Mouse (Mus musculus): ENCODE measurements around the gene Il2rb. TPM values are rescaled to one million over a fixed set of nuclear protein-coding genes. Genes with fewer than 3 reads are reported as not detected.

Il2rb gene
- total RNA-seq, 2 experiments from 2014 or later, result 0.05 TPM; not detected in 1

DNA sequence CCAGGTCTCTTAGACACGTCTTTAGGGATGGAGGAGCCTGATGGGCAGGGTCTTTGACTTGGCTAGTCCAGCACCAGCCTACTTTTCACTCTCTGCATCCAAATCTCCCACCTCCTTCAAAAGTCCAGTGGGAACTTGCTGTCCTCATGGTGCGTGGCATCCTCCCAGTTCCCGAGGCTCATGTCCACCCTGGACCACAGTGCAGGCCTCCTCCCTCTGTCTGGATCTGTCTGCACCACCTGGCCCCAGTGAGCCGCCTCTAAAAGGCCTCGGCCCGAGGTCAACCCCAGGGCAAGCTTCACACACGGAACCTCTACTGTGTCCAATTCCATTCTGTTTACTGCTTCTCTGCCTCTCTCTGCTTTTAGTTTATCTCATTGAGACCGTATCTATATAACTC, 26.3 kb upstream of the Il2rb start:
- DNase-seq (ENCODE audit: extremely low spot score in 1 of 2, low spot score in 1 of 2), result no peak

DNA sequence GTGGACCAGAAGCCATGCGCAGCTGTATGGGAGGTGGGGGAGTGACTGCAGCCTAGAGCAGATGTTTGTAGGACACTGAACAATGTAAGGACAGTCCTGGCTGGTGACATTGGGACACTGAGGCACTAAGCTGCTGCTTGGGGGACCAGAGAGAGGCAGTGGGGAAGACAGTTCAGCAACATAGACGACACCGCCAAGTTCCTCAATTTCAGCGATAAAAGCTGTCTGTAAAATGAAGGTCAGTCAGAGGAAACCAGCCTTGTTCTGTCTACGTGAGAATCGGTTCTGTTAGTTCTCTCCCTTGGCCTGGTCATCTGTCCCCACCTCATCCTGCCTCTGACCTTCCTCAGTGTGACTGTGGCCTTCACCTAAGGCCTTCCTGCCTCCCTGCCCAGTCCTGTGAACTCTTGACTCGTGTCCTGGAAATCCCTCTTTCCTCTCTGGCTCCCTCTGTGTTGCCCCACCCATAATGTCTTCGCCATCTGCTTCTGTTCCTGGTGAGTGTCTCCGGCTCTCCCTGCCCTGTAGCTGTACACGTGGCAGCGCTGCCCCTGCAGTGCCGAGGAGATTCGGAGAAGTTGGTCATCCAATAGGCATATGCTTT, 25.1 kb upstream of the Il2rb start:
- no peak for DNase-seq (ENCODE audit: extremely low spot score in 1 of 2, low spot score in 1 of 2)

DNA sequence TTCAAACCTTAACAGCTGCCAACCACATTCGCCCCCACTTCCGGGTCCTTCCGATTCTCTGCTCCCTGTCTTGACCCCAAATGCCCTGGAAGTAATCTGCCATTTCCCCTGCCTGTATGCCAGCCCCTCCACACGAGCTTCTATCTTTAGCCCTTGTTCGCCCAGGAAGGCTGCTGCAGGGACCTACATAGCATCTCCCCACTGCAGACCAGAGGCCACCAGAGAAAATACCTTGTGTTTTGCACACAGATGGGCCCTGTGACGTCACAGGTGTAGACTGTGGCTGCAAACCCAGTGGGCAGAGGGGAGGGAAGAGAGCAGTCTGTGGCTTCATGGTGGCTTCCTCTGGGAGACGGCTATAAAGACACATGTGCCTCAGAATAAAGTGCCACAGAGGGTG, 23.1 kb upstream of the Il2rb start:
- no peak for DNase-seq (ENCODE audit: extremely low spot score in 1 of 2, low spot score in 1 of 2)

DNA sequence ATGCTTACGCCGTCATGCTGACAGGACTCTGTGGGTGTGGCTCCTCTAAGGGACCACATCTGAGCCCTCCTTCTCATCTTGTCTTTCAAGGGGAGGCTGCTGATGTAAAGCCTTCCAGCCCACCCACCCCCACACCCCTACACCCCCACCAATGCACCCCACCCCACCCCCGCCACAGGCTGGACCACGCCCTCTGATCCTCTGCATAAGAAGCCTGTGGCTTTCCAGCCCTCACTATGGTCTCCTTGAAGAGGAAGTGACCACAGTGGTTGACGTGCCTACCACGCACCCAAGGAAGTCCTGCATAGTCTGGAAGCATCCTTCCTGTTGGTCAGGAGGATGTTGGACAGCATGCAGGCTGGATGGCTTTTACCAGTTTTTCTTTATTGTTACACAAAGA, 20.7 kb upstream of the Il2rb start:
- no peak for DNase-seq (ENCODE audit: extremely low spot score in 1 of 2, low spot score in 1 of 2)

DNA sequence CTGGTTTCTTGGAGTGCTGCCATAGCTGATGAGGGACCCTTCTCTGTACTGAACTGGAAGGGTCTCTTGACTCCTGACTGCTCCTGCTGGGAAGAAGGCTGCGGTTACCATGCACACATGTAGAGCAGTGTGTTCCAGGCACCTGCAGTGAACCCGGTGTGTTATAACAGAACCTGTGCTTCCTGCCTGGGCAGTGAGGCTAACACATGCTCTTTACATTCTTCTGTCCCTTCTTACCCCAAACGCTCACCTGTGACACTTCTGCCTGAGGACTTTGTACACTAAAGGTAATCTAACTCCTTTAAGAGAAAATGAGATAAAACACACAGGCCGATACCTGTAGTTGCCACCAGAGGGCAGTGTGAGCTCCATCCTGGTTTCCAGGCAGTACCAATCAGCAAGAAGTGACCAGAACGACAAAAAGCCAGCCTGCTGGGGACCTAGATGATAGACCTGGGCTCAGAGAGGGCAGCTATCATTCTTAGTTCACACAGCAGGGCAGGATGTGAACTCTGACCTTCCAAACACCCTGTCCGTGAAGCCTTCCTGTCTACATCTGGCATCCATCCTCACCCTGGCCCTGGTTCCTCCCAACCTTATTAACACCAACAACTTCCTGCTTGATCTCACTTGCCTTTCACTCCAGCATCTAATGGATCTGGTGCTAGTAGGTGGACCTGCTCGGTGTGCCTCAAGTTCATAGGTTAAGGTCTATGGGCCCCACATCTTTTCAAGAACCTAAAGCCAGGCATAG, 19.5 kb upstream of the Il2rb start:
- peak; percentile 76 to 85 for DNase-seq (ENCODE audit: extremely low spot score in 1 of 2, low spot score in 1 of 2)

DNA sequence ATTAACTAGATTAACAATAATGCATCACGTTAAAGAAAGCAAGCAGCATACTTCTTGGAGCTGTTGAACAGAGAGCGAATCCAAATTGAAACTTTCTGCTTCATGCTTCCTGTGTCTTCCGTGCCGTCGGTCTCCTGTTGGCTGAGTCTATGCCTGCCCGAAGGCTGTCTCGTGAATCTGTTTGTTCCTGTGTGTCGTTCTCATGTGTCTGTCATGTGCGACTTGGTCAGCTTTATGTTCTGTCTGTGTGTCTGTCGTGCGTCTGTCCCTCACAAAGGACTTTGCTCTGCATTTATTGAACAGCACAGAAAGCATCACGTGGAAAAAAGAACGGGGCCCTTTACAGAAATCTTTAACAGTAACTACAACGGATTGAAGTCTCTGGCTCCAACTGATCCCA, 17.9 kb upstream of the Il2rb start:
- DNase-seq (ENCODE audit: extremely low spot score in 1 of 2, low spot score in 1 of 2), result no peak

DNA sequence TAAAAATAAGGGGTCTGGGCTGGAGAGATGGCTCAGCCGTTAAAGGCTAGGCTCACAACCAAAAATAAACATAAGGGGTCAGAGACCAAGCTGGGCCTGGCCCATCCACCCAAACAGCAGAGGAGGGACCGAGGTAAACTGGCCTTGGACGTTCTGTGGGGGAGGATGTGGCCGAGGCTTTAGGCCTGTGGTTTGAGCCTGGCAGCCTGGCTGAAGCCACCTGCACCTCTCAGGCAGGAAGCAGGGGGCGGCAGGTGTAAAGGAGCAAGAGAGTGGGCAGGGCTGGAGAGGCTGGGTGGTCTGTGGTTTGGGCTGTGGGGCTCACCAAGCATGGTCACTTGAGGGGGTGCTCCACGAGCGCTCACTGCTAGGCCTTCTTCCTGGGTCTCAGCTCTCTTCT, 16.9 kb upstream of the Il2rb start:
- no peak for DNase-seq (ENCODE audit: extremely low spot score in 1 of 2, low spot score in 1 of 2)

DNA sequence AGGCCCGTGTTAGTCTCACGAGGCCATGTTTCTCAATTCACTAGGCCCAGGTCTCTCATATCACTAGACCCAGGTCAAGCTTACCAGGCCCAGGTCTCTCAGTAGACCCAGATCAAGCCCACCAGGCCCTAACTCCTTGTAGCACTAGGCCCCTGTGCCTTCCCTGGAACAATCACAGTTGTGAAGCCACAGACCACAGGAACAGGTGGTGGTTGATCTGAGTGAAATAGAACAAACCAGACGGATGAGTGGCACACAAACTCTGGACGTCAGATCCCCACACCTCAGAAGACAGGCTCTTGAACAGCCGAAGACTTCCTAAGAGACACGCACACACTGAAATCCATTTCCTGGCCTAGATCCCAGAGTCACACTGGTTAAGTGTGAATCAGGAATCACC, 15.7 kb upstream of the Il2rb start:
- no peak for DNase-seq (ENCODE audit: extremely low spot score in 1 of 2, low spot score in 1 of 2)

DNA sequence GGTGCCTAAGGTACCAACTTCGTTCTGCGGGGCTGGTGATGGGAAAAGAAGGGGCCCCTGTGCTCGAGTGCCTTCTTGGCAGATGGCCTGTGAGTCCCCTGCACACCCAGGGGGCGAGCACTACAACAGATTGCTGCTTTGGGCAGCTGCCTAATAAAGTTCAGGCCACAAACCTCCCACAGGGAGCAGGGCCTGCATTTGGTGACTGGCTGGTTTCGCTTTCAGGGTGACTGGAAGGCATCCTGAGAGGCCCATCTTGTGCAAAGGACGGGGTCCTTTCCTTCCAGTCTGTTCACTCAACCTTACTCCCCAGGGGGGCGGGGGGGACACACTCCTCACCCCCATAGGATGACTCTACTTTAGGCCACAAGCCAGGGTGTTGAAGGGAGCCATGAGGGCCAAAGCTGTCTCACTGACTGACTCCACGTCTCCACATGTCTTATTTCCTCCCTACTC, 15.1 kb upstream of the Il2rb start:
- DNase-seq (ENCODE audit: extremely low spot score in 1 of 2, low spot score in 1 of 2), result no peak

DNA sequence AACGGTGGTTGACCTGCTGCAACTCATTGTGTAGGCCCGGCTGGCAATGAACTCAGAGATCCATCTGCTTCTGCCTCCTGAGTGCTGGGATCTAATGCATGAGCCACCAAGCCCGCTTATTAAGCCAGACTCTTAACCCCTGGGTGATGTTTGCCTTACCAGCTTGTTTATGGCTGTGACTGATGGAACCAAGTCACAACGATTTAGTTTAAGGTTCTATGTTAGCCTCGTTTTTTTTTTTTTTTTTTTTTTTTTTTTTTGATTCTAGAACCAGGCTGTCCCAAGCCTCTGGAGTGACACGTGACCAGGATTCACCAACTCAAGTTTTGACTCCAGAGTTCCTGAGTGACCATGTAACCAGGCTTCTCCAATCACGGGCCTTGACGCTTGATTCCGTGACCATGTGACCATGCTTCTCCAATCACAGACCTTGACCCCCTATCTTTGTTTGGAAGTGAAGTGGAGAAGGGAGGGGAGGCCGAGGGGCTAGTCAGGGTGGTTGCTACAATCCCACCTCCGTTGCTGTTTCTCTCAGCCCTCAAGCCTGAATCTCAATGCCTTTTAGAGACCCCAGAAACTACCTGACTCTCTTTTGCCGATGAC, 14.3 kb upstream of the Il2rb start:
- DNase-seq (ENCODE audit: extremely low spot score in 1 of 2, low spot score in 1 of 2), result no peak

DNA sequence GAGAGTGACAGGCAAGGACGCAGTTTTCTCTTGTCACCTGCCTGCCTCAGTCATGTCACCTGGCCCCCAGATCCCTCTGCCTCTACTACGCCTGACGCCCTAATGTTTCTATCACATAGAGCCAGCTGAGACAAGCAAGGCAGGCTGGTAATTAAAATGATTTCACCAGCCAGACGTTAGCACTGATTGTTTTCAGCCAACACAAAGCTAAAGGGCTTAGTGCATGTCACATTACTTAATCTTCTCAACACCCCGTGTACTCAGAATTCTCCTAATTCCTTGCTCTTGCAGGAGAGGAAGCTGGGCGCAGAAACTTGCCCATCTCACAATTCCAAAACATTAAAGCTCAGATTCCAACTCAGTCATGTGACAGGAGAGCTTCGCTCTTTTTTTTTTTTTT, 13.4 kb upstream of the Il2rb start:
- no peak for DNase-seq (ENCODE audit: extremely low spot score in 1 of 2, low spot score in 1 of 2)

DNA sequence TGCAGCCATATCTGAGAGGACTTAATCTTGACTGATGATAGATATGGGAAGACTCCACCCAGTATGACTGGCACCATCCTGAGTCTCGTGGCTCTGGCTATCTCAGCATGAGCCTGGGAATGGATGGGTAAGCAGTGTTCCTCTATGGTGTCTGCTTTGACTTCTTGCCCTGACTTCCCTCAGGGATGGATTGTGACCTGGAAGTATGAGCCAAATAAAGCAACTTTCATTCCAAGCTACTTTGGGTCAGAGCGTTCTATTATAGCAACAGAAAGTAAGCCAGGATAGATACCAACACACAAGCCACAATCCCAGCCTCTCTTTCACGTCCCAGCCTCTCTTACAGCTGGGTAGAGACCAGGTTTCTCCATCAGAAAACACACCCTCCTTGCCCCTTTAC, 10.5 kb upstream of the Il2rb start:
- no peak for DNase-seq (ENCODE audit: extremely low spot score in 1 of 2, low spot score in 1 of 2)

DNA sequence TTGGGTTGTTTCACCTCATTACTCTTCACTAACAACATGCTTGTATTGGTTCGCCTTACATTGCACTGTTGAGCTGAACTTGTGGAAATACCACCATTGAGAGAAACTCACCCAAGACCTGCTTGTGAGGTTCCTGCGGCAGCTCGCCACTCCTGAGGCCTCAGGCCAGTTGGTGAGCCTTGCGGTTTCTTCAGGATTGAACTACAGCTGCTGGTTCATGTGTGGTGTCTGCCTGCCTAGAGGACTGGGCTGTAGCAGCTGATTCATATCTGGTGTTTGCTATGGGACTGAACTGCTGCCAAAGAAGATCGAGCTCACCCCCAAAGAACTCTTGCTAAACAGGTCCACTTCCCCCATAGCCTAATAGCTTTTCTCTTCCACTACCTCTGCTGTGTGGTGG, 9.7 kb upstream of the Il2rb start:
- DNase-seq (ENCODE audit: extremely low spot score in 1 of 2, low spot score in 1 of 2), result no peak

DNA sequence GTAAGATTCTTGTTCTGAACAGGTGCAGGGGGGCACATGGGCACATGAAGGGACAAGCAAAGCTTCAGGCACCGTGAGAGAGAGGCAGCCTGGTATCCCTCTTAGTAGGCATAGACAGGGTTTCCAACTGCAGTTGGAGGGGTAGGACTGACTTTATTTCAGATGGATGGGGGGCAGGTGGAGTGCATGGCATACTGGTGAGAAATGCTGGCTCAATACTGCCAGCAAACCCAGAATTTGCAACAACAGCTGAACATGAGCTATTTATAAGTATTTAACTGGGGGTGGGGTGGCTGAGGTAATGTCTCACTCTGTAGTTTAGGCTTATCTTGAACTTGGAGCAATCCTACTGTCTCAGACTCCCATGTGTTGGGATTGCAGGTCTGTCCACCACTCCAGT, 8.9 kb upstream of the Il2rb start:
- no peak for DNase-seq (ENCODE audit: extremely low spot score in 1 of 2, low spot score in 1 of 2)

DNA sequence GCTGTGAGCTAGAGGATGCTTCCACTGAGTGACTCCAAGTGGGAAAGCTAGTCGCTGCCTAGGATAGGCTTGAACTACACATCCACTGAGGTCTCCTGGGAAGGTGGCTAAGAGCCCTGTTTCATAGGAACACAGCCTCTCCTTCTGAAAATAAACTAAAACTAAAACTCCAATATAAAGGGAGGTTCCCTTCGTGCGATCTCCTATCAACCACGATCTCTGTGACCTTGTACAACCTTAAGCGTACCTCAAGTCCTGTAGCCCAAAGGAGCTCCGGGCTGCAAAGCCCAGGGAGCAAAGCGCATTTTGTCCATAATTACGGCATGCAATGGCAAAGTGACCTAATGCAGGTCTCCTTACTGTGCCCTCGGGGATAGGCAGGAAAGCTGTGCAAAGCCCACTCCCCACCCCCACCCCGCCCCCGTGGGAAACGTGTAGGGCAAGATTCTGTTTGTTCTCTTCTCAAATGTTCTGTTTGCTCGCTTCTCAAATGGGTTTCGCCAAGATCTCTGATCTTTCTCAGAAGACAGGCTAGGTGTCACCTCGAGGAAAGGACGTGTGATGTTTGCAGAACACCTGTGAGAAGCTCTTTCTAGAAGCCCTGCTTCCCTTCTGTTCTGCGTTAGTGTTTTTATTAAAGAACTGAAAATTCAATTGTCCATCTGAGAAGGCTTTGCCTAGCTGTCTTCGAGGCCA, 7.5 kb upstream of the Il2rb start:
- no peak for DNase-seq (ENCODE audit: extremely low spot score in 1 of 2, low spot score in 1 of 2)

DNA sequence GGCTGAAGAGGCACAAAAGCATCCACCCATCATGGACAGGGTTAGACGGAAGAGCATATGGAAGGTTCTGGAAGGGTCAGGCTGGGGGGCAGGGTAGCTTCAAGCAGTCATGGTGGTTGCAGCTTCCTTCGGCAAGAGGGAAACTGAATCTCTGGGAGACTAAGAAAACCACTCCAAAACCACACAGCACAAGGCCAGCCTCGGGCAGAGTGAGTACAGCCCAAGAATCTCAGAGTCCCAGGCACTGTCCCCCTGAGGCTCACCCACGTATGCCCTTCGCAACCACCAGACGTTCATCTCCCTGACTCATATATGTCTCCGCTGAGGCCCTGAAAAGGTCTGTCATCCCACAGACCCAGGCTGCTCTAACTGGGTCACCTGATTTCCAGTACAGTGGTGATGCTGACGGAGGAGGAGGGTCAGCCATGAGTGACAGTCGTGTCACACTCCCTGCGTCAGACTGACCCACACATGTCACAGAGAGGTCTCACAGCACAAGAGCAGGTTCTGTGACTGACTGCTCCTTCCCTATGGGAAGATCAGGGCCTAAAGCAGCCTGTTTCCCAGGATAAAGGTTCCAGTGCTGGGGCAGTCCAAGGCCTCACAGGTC, 1.6 kb downstream of the Il2rb start:
- no peak for DNase-seq (ENCODE audit: extremely low spot score in 1 of 2, low spot score in 1 of 2)

DNA sequence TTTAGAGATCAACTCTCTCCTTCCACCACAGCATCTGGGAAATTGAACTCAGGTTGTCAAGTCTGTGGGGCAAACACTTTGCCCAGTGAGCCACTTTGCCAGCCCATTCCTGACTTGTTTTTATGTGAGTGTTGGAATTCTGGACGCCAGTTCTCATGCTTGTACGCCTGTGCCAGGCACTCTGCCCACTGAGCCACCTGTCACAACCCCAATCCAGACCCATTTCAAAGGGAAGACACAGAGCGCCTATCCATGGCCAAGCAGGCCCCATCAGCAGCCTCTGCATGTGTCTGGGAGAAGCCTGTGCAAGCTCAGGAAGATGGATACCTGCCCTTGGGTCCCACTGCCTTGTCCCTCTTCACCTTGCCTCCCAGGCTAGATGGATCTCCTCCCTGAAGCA, 3.8 kb downstream of the Il2rb start:
- no peak for DNase-seq (ENCODE audit: extremely low spot score in 1 of 2, low spot score in 1 of 2)

DNA sequence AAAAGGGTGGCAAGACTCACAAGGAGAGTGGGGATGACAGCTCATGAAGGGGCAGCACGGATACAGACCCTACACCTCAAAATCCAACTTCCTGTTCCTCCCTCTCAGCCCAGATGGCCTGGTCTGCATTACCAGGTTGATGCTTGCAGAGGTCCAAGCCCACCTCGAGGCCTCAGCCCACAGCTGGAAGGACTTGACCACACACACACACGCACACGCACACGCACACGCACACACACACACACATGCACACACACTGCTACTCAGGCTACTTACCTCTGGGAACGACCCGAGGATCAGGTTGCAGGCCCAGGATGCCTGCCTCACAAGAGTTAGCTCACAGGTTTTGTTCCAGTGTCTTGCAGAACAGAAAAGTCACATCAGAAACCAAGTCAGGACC, 5.2 kb downstream of the Il2rb start:
- DNase-seq (ENCODE audit: extremely low spot score in 1 of 2, low spot score in 1 of 2), result no peak

DNA sequence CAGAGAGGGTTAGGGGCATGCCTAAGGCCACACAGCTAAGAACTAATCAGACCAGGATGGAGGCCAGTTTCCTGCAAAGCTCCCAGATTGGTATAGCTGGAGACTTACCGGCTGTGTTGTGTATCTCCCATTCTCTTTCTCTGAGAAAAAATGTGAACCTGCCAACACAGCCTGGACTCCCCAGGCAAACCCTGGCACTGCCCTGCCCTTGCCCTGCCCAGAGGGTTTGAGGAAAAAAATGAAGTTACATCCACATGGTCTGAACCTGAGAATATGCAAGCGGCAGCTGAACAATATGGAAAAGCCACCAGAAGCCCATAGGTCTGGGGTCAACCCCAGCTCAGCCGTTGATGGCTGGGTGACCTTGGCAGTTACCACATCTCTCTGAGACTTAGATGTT, 5.8 kb downstream of the Il2rb start:
- DNase-seq (ENCODE audit: extremely low spot score in 1 of 2, low spot score in 1 of 2), result no peak

DNA sequence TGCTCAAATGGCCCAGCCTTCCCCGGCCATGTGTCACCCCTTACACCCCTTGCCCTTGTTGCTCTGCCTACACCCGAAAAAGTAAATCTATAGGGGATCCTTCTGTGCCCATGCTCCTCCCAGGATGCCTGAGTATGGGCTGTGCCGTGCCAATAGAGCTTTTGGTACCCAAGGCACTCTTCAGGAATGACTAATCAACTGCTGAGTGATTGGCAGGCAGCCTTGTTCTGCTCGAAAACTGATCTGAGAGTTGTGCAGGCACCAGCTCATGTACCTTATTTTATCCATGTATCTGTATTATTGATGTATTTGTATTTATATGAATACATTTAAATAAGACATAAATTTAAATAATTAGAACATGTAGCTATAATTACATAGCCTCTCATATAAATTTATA, 8.0 kb downstream of the Il2rb start:
- DNase-seq (ENCODE audit: extremely low spot score in 1 of 2, low spot score in 1 of 2), result no peak

DNA sequence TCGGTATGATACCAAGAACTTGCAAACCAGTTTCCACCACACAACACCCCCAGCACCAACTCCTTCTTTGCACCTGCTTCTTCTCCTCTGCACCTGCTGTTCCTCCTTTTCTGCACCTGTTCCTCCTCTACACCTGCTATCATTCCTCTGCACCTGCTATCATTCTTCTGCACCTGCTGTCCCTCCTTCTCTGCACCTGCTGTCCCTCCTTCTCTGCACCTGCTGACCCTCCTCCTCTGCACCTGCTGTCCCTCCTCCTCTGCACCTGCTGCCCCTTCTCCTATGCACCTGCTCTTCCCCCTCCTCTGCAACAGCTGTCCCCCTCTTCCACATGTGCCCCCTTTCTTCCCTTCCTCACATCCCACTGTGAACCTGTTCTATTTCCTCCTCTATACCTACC, 8.5 kb downstream of the Il2rb start:
- no peak for DNase-seq (ENCODE audit: extremely low spot score in 1 of 2, low spot score in 1 of 2)

Data from layer of hippocampus, postnatal 25 days (tissue).